Mouse (Mus musculus) cortical plate, adult 2 months (tissue): ENCODE data around the gene Mdk. TPM values are rescaled to one million over a fixed set of nuclear protein-coding genes. Genes with fewer than 3 reads are reported as not detected.

Experiments used
- H3K27ac ChIP-seq: fragments of 200-500 bp; 2 replicates; pipeline ENCODE4 v1.5.1; 2012; ENCODE audit warnings: low read length, control low read depth, inconsistent platforms; ENCODE audit not compliant: insufficient read depth
- H3K4me1 ChIP-seq: fragments of 200-500 bp; 2 replicates; pipeline ENCODE4 v1.6.1; 2011; ENCODE audit warnings: low read length; ENCODE audit not compliant: control insufficient read depth, insufficient read depth
- H3K4me3 ChIP-seq: fragments of 200-500 bp; 2 replicates; pipeline ENCODE4 v1.5.1; 2011; ENCODE audit warnings: mild to moderate bottlenecking, low read length, control low read depth; ENCODE audit not compliant: insufficient read depth
- CTCF ChIP-seq: fragments of 200-500 bp; IDR thresholded peaks from 2 replicates; pipeline ENCODE4 v1.5.1; 2011; ENCODE audit warnings: mild to moderate bottlenecking, control low read depth, low read length; ENCODE audit not compliant: insufficient read depth; ENCODE audit errors: extremely low read depth
- POLR2A ChIP-seq: fragments of 200-500 bp; IDR thresholded peaks from 2 replicates; pipeline ENCODE4 v1.6.1; 2011; ENCODE audit warnings: mild to moderate bottlenecking, low read length, control low read depth; ENCODE audit not compliant: insufficient read depth; ENCODE audit errors: extremely low read depth
- polyA plus RNA-seq: library from polyadenylated mRNA; depleted of rRNA; stranded (reverse); fragments of >200 nt; gene quantifications from 2 replicates; pipeline ENCODE4 v1.2.3, GENCODE M21; 2012

Mdk gene
- polyA plus RNA-seq, 1 experiment = 38.2 TPM

DNA sequence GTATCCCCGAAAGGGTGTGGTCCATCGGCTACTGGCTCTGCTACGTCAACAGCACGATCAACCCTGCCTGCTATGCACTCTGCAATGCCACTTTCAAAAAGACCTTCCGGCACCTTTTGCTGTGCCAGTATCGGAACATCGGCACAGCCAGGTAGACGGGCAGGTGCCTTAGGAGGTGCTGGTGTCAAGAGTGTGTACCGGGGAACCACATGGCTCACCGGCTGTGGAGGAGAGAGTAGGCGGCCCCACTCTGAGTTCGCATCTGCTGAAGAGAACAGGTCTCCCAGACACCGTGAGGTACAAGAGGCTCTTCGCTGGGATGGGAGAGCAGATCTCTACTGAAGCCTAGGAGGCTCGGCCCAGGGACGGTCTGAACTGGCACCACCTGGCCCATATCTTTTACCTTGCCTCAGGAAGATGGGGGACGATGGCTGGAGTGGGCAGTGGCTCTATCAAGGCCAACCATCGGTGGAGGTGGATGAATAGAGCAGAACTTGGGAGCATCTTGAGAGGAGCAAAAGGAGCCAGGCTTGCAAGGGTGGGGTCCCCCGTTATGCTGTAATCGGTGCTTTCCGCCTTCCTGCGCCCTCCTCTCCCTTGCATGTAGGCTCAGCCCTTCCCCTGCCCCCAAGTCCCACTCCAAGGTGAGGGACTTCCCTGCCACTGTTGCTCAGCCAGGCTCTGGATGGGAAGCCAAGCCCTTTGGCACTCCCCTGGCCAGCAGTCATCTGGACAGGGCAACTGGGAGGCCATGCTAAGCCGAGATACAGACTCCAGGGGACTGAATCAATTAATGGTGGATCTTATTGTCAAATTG, 3.4 kb downstream of the Mdk start:
- Histone ChIP-seq H3K4me3 (no peak overlapping the region), H3K4me1 (peaks cover 9% of the 10 kb centered on the region), H3K27ac (0 out of 2 replicates have a peak overlapping the region, but pooled peaks have one; percentile 10)
- no peak for TF ChIP-seq POLR2A
- no peak for TF ChIP-seq CTCF

DNA sequence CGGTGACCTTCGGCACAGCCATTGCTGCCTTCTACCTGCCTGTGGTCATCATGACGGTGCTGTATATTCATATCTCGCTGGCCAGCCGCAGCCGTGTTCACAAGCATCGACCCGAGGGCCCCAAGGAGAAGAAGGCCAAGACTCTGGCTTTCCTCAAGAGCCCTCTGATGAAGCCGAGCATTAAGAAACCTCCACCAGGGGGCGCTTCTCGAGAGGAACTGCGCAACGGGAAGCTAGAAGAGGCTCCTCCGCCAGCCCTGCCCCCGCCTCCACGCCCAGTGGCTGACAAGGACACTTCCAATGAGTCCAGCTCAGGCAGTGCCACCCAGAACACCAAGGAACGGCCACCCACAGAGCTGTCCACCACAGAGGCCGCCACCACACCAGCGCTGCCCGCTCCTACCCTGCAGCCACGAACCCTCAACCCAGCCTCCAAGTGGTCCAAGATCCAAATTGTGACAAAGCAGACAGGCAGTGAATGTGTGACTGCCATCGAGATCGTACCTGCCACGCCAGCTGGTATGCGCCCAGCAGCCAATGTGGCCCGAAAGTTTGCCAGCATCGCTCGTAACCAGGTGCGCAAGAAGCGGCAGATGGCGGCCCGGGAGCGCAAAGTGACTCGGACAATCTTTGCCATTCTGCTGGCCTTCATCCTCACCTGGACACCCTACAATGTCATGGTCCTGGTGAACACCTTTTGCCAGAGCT, 4.1 kb downstream of the Mdk start:
- TF ChIP-seq CTCF = peak; percentile 36
- TF ChIP-seq POLR2A = no peak
- Histone ChIP-seq H3K4me3 (no peak overlapping the region), H3K27ac (no peak overlapping the region), H3K4me1 (peaks cover 9% of the 10 kb centered on the region)

DNA sequence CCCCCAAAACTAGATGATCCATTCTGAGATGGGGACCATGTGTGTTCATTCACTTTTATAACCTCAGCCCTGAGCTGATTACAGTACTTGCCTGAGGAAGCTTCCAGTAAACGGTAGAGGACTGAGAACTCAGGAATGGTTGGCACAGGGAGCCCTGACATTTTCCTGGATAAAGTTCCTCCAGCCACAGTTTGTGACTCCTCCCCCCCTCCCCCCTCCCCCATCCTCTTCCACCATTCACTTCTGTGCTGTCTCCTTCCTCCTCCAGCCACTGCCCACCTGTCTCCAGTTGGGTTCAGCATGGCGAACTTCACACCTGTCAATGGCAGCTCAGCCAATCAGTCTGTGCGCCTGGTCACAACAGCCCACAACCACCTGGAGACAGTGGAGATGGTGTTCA, 5.1 kb downstream of the Mdk start, which contains the start of gene Chrm4:
Gene Chrm4, plus strand, starts transcription at position 301 of the 400 bp plus-strand sequence.
- Histone ChIP-seq H3K4me3 (no peak within 1 kb of the TSS), H3K4me1 (peaks cover 9% of the 10 kb centered on the region), H3K27ac (no peak within 1 kb of the TSS)
- TF ChIP-seq CTCF (no peak), POLR2A (no peak)

DNA sequence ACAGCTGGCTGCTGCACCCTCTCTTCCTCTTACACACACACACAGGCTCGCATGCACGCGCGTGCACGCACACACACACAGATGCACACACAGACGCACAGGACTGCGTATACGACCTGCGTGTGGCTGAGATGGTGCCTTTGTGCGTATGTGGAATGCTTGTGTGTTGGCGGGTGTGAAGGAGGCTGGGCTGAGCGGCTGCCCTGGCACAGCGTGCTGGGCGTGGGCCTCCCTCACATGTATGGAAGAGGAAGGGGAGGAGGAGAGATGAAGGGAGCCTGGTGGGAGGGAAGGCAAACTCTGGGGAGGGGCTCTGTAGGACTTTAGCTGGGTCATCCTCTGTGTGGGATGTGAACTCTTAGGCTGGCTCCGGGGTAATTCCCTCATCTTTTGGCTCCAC, 6.7 kb downstream of the Mdk start:
- no peak for TF ChIP-seq CTCF
- 0 out of 2 replicates have a peak, but pooled peaks have one; percentile 19 for TF ChIP-seq POLR2A
- H3K4me1 ChIP-seq = peaks cover 9% of the 10 kb centered on the region
- H3K4me3 ChIP-seq = peak overlapping the region; percentile 85
- H3K27ac ChIP-seq = peak overlapping the region; percentile 80; the same call in 1 of the 2 replicates

DNA sequence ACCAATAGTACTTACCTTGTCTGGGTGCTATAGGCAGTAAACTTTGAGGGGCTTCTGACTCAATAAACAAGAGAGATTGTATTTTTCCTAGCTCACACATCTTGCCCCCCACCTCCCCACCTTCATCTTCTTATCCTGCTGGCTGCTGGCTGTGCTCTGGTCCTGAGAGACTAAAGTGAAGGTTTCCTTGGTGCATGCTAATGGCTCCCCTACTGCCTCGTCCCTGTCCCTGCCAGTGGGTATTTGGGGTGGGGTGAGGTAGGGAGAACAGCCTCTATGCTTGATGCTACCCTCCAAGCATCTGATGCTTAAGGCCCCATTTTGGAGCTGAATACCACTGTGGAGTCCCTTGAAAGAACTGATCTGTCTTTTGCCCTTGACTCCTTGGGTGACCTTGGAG, 7.4 kb downstream of the Mdk start:
- TF ChIP-seq CTCF = no peak
- no peak for TF ChIP-seq POLR2A
- Histone ChIP-seq H3K4me1 (peaks cover 9% of the 10 kb centered on the region), H3K27ac (peak overlapping the region; percentile 80; the same call in 1 of the 2 replicates), H3K4me3 (peak overlapping the region; percentile 85)

DNA sequence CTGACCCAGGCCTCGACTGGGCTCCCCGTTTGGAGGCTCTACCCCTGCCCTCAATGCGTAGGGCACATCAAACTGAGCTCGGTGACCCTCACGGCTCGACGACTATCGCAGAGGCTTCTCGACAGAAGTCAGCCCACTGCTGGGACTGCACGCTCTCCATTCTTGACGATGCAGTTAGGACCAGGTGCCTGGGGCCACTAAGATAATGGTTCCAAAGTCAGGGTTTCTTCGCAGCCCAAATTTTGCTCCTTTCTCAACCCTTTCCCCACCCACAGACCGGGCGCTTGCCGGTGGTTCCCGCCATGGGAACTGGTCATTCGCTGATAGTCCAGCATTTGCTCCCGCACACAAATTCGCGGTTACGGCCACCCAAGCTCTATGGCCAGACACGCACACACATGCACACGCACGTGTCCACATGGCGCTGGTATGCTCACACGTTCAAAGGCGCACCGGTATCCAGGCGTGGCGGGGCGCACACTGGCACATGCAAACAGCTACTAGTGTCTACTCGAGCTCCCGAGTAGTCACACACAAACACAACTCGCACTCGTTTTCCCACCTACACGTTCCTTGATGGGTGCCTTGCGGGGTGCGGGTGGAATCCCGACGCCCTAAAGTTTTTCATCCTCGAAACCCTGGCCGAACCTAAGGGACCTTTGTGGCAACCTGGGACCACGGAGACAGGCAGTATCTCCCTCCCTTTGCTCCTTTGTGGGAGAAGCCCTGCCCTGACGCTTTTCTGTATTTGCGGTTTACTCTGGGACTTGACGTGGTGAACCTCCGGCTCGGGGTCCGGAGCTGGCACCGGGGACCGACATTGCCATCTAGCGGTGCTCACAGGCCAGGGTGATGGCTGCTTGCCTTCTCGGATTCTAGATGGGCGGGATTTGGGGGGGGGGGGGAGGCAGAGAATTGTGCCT, 8.4 kb downstream of the Mdk start:
- H3K4me3 ChIP-seq = peak overlapping the region; percentile 85
- TF ChIP-seq CTCF (peak; percentile 69), POLR2A (no peak)
- peaks cover 9% of the 10 kb centered on the region for H3K4me1 ChIP-seq
- H3K27ac ChIP-seq = peak overlapping the region; percentile 38; the same call in 1 of the 2 replicates

DNA sequence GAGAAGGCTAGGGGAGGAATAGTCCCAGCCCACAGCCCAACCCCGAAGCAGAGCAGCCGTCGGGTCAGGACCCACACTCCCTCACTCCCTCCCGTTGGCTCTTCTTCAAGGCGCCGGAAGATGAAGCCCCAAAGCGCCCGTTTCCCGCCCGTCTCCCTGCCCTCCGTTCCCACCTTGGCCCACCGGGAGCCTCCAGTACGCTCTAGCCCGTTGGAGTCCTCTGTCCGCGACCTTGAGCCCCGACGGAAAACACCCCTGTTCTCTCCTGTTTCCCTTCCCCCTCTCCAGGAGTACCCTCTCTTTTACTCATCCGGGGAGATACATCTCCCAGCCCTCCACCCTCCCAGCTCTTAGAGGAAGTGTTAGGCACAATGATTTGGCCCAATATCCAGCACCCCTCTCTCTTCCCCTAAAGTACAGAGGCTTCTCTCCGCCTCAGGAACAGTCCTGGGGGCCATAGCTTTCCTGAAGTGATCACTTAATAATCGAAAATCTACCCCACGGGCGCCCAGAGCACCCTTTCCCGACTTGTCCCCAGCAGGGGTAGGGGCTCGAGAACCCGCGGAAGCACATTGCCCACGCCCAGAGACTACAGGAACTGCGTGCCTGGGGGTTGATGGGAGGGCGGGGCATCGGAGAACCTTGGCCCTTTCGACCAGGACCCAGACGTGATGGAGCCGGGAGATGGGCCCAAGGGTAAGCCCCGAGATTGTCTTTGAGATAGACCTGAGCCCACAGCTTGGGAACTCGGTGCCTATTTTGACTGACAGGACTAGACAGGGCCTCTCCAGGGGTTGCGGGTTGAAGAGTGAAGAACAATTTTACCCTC, 9.3 kb downstream of the Mdk start:
- peaks cover 7% of the 10 kb centered on the region for H3K4me1 ChIP-seq
- H3K27ac ChIP-seq = peak overlapping the region; percentile 38; the same call in 1 of the 2 replicates
- peak overlapping the region; percentile 85 for H3K4me3 ChIP-seq
- TF ChIP-seq POLR2A (no peak), CTCF (no peak)

DNA sequence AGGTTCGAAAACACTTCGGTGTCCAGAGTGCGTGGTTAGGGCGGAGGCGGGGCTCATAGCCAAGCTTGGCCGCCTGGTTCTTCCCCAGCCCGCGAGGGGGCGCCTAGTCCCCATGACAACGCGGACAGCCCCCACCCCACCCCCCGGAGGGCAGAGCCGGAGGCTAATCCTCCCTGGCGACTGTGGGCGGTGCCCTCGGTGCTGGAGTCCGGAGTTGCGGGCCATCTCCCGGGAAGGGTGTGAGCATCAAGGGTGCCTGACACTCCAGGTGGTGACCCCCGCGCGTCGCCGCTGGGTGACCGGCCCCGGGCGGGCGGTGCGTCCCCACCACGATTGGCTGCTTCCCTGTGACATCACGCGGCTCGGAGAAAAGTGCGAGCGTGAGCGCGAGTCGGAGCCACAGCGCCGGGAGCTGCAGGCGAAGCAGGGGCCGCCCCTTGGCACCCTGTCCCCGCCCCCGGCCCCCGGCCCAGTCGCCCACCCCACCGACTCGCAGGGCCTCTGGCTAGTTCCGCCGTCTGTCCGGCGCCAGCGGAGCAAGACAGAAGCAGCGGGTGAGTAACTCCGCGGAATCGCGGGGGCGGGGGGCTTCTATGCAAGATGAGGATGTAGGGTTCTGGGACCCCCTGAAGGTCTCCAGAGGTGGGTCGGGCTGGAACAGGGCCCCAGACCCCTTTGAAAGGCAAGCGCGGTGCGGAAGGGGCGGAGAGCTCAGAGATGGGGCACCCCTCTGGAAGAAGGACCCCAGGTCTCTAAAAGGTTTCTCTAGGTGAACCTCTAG, 10.1 kb downstream of the Mdk start:
- peak; percentile 17; the same call in 1 of the 2 replicates for TF ChIP-seq CTCF
- TF ChIP-seq POLR2A = peak; percentile 82
- H3K4me3 ChIP-seq = peak overlapping the region; percentile 85
- H3K27ac ChIP-seq = peak overlapping the region; percentile 38; the same call in 1 of the 2 replicates
- H3K4me1 ChIP-seq = peaks cover 7% of the 10 kb centered on the region
